Mouse (Mus musculus) megakaryocyte, embryonic 14.5 days (primary cell): ENCODE results near the gene Col4a6.

ENCODE experiments used
- FLI1 ChIP-seq: IDR thresholded peaks from 2 replicates; pipeline ENCODE4 v1.6.1; 2012; ENCODE audit warnings: low read length, inconsistent platforms, mixed read lengths
- GATA1 ChIP-seq: IDR thresholded peaks from 3 replicates; pipeline ENCODE4 v1.6.1; 2012; ENCODE audit warnings: mixed read lengths, low read length, inconsistent platforms, borderline replicate concordance

DNA sequence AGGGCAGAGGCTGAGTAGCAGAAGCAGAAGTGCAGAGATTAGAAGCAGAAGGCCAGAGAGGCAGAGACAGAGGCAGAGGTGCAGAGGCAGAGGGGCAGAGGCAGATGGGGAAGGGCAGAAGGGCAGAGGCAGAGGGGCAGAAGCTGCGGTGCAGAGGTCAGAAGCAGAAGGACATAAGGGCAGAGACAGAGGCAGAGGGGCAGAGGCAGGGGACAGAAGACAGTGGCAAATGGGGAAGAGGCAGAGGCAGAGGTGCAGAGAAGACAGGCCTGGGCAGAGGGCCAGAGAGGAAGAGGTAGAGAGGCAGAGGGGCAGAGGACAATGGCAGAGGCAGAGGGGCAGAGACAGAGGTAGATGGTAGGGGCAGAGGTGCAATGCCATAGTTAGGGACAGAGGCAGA, 324.2 kb downstream of the Col4a6 start:
- TF ChIP-seq GATA1 (no peak), FLI1 (no peak)
